Mouse (Mus musculus): ENCODE measurements at regions not wholly inside any gene's neighbourhood (a gene's known extent, or its start where the extent isn't known, plus 50 kb on each side); places are given as distances from the start of the nearest gene placed in this dataset.

DNA sequence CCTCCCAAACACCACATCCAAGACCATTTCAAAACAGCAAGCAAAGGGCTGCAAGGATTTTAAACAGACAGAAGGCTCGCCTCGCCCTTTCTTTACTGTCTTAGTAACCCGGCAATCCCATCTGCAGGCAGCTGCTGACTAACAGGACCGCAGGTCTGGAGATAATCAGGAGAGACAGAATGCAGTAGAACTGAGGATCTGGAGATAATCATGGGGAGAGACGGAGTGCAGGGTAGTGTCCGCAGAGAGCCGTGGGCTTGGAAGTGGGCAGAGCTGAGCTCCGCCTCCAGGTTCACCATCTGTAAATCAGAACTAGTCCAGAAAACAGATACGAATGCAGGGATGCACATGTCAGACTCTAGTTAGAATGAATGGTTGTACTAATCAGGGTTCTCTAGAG, 79.4 kb upstream of the Mgme1 start:
- Histone ChIP-seq H3K36me3 (no peaks in the 10 kb centered on the region), H3K4me2 (no peak overlapping the region), H3K4me1 (peaks cover 25% of the 10 kb centered on the region), H3K27ac (peak overlapping the region; percentile 50), H3K9me3 (no peaks in the 10 kb centered on the region), H3K9ac (no peak overlapping the region), H3K4me3 (no peak overlapping the region), H3K27me3 (no peaks in the 10 kb centered on the region)
- ATAC-seq (ENCODE audit: insufficient number of reproducible peaks, low FRiP score, low TSS enrichment, low read depth), result no peak
- 39% methylated on average over 9 of the region's 9 CpGs for WGBS

DNA sequence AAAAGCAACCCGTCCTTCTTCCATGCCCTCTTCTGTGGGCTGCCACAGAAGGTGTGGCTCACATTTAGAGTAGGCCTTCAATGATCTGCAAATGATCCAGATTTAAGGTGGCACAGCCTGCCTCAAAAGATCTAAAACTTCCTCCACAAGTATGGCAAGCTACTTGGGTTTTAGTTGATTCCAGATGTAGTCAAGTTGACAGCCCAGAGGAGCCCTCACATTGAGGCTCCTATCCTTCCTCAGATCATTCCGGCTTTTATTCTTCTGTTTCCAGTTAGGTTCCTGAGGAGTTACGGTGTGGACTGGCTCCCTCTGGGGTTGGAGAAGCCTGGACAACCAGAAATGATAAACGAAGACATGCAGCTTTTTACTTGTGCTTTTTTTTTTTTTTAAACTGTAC, 78.8 kb upstream of the Mgme1 start:
- 0 out of 2 replicates have a peak overlapping the region, but pooled peaks have one; percentile 9 for H3K27ac ChIP-seq
- 40% methylated on average over 4 of the region's 4 CpGs for WGBS

DNA sequence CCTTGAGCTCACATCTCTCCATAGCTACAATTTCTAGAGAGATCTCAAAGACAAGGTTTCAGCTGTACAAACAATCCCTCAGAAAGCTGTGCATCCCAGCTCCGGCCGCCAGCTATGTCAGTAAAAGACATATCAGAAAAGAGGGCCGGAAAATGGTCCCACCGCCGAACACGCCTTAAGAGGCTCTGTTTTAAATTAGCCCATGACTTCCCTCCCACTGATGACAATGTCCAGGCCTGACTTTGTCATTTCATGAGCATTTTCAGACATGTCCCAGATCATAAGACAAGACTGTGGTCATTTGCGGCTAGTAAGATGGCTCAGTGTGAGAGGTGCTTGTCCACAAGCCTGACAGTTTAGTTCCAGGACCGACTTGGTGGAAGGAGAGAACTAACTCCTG, 78.0 kb upstream of the Mgme1 start:
- peaks cover 32% of the 10 kb centered on the region for H3K4me1 ChIP-seq
- no peaks in the 10 kb centered on the region for H3K36me3 ChIP-seq
- H3K27me3 ChIP-seq, result no peaks in the 10 kb centered on the region
- H3K4me2 ChIP-seq, result no peak overlapping the region
- H3K9ac ChIP-seq, result no peak overlapping the region
- 66% methylated on average over 8 of the region's 8 CpGs for WGBS
- H3K4me3 ChIP-seq, result no peak overlapping the region
- H3K9me3 ChIP-seq, result no peaks in the 10 kb centered on the region
- H3K27ac ChIP-seq, result peak overlapping the region; percentile 9; the same call in 1 of the 2 replicates
- ATAC-seq (ENCODE audit: insufficient number of reproducible peaks, low FRiP score, low TSS enrichment, low read depth), result no peak

More for the DNA sequence above, 78.8 kb upstream of the Mgme1 start:
- Histone ChIP-seq H3K4me1 (peaks cover 25% of the 10 kb centered on the region), H3K9me3 (no peaks in the 10 kb centered on the region), H3K4me2 (no peak overlapping the region), H3K9ac (no peak overlapping the region), H3K27me3 (no peaks in the 10 kb centered on the region), H3K36me3 (no peaks in the 10 kb centered on the region), H3K4me3 (no peak overlapping the region)
- no peak for ATAC-seq (ENCODE audit: insufficient number of reproducible peaks, low FRiP score, low TSS enrichment, low read depth)

DNA sequence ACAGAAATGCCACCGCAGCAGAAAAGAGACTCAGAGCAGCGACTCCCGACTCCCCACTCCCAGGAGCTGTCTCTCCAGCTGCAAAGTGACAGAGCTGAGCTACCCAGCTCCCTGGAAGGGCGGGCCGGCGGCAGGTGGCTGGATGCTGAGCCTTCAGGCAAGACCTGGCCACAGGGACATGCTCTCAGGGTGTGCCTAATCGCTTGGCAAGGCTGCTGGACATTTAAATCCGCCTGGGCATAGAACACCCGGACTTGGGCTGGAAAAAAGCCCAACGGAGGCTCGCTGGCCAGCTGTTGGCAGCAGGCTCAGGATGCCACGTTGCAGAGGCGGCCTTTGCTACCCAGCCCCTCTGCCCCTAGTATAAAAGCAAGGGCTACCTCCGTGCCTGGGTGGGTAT, 74.6 kb upstream of the Mgme1 start:
- Histone ChIP-seq H3K27ac (no peak overlapping the region), H3K4me2 (no peak overlapping the region), H3K27me3 (no peaks in the 10 kb centered on the region), H3K4me1 (peaks cover 31% of the 10 kb centered on the region), H3K9me3 (no peaks in the 10 kb centered on the region), H3K9ac (no peak overlapping the region), H3K36me3 (no peaks in the 10 kb centered on the region), H3K4me3 (no peak overlapping the region)
- peak; percentile 32; the same call in 1 of the 2 replicates for ATAC-seq (ENCODE audit: insufficient number of reproducible peaks, low FRiP score, low TSS enrichment, low read depth)
- 44% methylated on average over 14 of the region's 14 CpGs for WGBS

DNA sequence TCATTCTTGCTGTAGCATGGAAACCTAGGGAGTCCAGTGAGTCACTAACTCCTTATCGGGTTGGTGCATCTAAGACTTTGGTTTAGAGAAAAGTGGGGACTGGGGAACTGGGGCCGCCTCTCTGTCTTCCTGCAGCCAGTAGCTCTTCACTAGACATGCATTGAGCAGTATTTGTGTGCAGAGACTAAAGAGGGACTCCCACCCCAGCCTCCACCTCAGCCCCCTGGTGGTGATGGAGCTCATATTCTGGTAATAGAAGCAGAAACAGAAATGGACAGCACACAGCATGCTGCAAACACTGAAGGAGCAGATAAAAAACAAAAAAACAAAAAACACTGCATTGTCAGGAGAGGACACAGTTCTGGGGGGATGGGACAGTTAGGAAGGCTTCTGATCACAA, 73.3 kb upstream of the Mgme1 start:
- Histone ChIP-seq H3K9ac (no peak overlapping the region), H3K9me3 (no peaks in the 10 kb centered on the region), H3K4me1 (peaks cover 25% of the 10 kb centered on the region), H3K4me2 (no peak overlapping the region), H3K27ac (no peak overlapping the region), H3K36me3 (no peaks in the 10 kb centered on the region), H3K4me3 (no peak overlapping the region), H3K27me3 (no peaks in the 10 kb centered on the region)
- no peak for ATAC-seq (ENCODE audit: insufficient number of reproducible peaks, low FRiP score, low TSS enrichment, low read depth)
- 72% methylated on average over 2 of the region's 2 CpGs for WGBS

DNA sequence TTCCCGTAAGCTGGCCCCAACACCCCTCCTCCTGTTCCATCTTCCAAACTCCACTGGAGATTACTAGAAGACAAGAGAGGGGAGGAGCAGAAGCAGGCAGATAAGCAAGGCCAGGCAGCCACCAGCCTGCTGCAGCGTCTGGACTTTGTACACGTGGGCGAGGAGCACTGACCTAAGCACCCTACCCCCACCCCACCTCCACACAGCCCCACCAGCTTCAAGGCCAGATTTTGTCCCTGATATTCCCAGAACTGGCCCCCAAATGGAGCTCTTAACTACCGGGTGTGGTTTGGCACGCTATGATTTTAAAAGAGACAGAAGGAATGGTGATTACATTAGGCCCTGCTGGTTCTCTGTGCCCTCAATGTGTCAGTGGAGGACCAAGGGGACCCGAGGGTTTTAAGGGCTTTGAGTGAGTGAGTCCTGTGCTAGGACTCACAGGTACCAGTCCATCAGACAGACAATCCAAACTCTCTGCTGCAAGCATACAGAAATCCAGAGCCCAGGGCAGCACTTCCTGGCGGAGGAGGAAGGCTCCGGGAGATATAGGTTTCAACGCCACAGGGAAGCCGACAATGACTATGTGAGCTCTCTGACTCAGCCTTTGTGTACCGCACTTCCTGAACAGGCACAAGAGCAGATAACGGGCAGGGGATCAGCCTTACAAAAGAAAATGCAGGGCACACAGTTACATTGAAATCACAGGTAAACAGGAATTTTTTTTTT, 72.0 kb upstream of the Mgme1 start:
- H3K9me3 ChIP-seq, result no peaks in the 10 kb centered on the region
- H3K27me3 ChIP-seq, result no peaks in the 10 kb centered on the region
- H3K4me1 ChIP-seq, result peaks cover 25% of the 10 kb centered on the region
- no peak overlapping the region for H3K4me2 ChIP-seq
- no peak overlapping the region for H3K4me3 ChIP-seq
- 56% methylated on average over 13 of the region's 13 CpGs for WGBS
- no peak overlapping the region for H3K9ac ChIP-seq
- ATAC-seq (ENCODE audit: insufficient number of reproducible peaks, low FRiP score, low TSS enrichment, low read depth), result no peak
- no peak overlapping the region for H3K27ac ChIP-seq
- no peaks in the 10 kb centered on the region for H3K36me3 ChIP-seq

All from limb, embryonic 15.5 days (tissue).